Mouse (Mus musculus): ENCODE data around the gene Galnt6. TPM values are rescaled to one million over a fixed set of nuclear protein-coding genes. Genes with fewer than 3 reads are reported as not detected.

Galnt6 gene
- polyA plus RNA-seq, 1 experiment from 2014 or later: 1.3 TPM

- 48% methylated on average over 12 of the region's 12 CpGs for WGBS
- ATAC-seq (replicated peaks; ENCODE audit: low FRiP score, low read depth): no peak
- no peak for TF ChIP-seq CTCF (IDR thresholded peaks at IDR 0.05; ENCODE audit: low read depth)
- no peak overlapping the region for H3K9ac ChIP-seq (ENCODE audit: low read depth, low read length)
- no peaks in the 10 kb centered on the region for H3K36me3 ChIP-seq (ENCODE audit: insufficient read depth, low read length)
- peaks cover 5% of the 10 kb centered on the region for H3K4me1 ChIP-seq (replicated peaks; ENCODE audit: insufficient read depth, low read length)
- H3K4me3 ChIP-seq (replicated peaks; ENCODE audit: low read depth, low read length): no peak overlapping the region
- no peaks in the 10 kb centered on the region for H3K9me3 ChIP-seq (replicated peaks; ENCODE audit: low read length)
- no peak overlapping the region for H3K4me2 ChIP-seq (ENCODE audit: low read length)
- H3K27ac ChIP-seq: no peak overlapping the region
- no peaks in the 10 kb centered on the region for H3K27me3 ChIP-seq (ENCODE audit: insufficient read depth, low read length)
- DNase-seq (ENCODE audit: low spot score): no peak
These were observed 55.4 kb downstream of the Galnt6 start for GRCm38 (mm10) chr15:100673585-100674391.

DNA sequence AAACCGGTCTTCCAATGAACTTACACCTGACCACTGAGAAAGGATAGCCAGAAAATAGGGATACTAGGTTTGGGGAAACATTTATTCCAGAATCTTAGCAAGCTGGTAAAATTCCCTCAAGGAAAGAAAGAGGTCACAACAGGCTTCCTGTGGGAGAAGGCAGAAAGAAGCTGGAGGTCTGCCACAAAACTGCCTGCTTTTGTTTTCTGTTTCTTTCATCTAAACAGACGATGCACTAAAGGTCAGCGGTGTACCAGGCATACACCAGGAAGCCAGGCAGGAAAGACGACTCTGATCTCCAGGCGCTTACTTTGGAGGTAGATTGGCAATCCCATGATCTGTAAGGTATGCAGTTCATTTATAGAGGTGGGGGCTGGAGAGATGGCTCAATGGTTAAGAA is 58.3 kb downstream of the Galnt6 start:
- H3K9ac ChIP-seq (ENCODE audit: low read depth, low read length): no peak overlapping the region
- H3K36me3 ChIP-seq (ENCODE audit: insufficient read depth, low read length): no peaks in the 10 kb centered on the region
- no peaks in the 10 kb centered on the region; the same call in none of the 2 replicates for H3K4me1 ChIP-seq (replicated peaks; ENCODE audit: insufficient read depth, low read length)
- 64% methylated on average over 5 of the region's 5 CpGs for WGBS
- H3K4me3 ChIP-seq (replicated peaks; ENCODE audit: low read depth, low read length): no peak overlapping the region
- TF ChIP-seq CTCF (IDR thresholded peaks at IDR 0.05; ENCODE audit: low read depth): no peak
- no peak overlapping the region for H3K4me2 ChIP-seq (ENCODE audit: low read length)
- no peak for DNase-seq (ENCODE audit: low spot score)
- ATAC-seq (replicated peaks; ENCODE audit: low FRiP score, low read depth): no peak
- H3K27ac ChIP-seq: no peak overlapping the region
- no peaks in the 10 kb centered on the region for H3K9me3 ChIP-seq (replicated peaks; ENCODE audit: low read length)
- no peaks in the 10 kb centered on the region for H3K27me3 ChIP-seq (ENCODE audit: insufficient read depth, low read length)

GRCm38 (mm10) chr15:100670004-100670403 is 59.2 kb downstream of the Galnt6 start:
- no peak for TF ChIP-seq CTCF (IDR thresholded peaks at IDR 0.05; ENCODE audit: low read depth)
- no peak for DNase-seq (ENCODE audit: low spot score)
- no peak for ATAC-seq (replicated peaks; ENCODE audit: low FRiP score, low read depth)
- Histone ChIP-seq H3K27ac (no peak overlapping the region), H3K27me3 (ENCODE audit: insufficient read depth, low read length) (no peaks in the 10 kb centered on the region), H3K9ac (ENCODE audit: low read depth, low read length) (no peak overlapping the region), H3K9me3 (replicated peaks; ENCODE audit: low read length) (no peaks in the 10 kb centered on the region), H3K36me3 (ENCODE audit: insufficient read depth, low read length) (no peaks in the 10 kb centered on the region), H3K4me2 (ENCODE audit: low read length) (no peak overlapping the region), H3K4me1 (replicated peaks; ENCODE audit: insufficient read depth, low read length) (no peaks in the 10 kb centered on the region; the same call in 1 of the 2 replicates), H3K4me3 (replicated peaks; ENCODE audit: low read depth, low read length) (no peak overlapping the region)
- WGBS: 86% methylated on average over 8 of the region's 8 CpGs

GRCm38 (mm10) chr15:100669337-100669736 is 59.8 kb downstream of the Galnt6 start, which contains the start of gene Bin2:
Gene Bin2 (minus strand): TSS chr15:100669553.
- H3K4me3 ChIP-seq (replicated peaks; ENCODE audit: low read depth, low read length): no peak within 1 kb of the TSS
- H3K9ac ChIP-seq (ENCODE audit: low read depth, low read length): no peak within 1 kb of the TSS
- H3K36me3 ChIP-seq (ENCODE audit: insufficient read depth, low read length): no peaks in the 10 kb centered on the region
- no peak within 1 kb of the TSS for H3K4me2 ChIP-seq (ENCODE audit: low read length)
- H3K4me1 ChIP-seq (replicated peaks; ENCODE audit: insufficient read depth, low read length): no peaks in the 10 kb centered on the region
- no peak for DNase-seq (ENCODE audit: low spot score)
- TF ChIP-seq CTCF (IDR thresholded peaks at IDR 0.05; ENCODE audit: low read depth): no peak
- 93% methylated on average over 20 of the region's 20 CpGs for WGBS
- H3K27me3 ChIP-seq (ENCODE audit: insufficient read depth, low read length): no peaks in the 10 kb centered on the region
- no peaks in the 10 kb centered on the region for H3K9me3 ChIP-seq (replicated peaks; ENCODE audit: low read length)
- no peak within 1 kb of the TSS for H3K27ac ChIP-seq
- ATAC-seq (replicated peaks; ENCODE audit: low FRiP score, low read depth): no peak

- Histone ChIP-seq H3K27ac (no peak overlapping the region), H3K9me3 (replicated peaks; ENCODE audit: low read length) (no peaks in the 10 kb centered on the region), H3K4me3 (replicated peaks; ENCODE audit: low read depth, low read length) (no peak overlapping the region), H3K4me2 (ENCODE audit: low read length) (no peak overlapping the region), H3K9ac (ENCODE audit: low read depth, low read length) (no peak overlapping the region), H3K36me3 (ENCODE audit: insufficient read depth, low read length) (no peaks in the 10 kb centered on the region), H3K27me3 (ENCODE audit: insufficient read depth, low read length) (no peaks in the 10 kb centered on the region), H3K4me1 (replicated peaks; ENCODE audit: insufficient read depth, low read length) (no peaks in the 10 kb centered on the region)
- no peak for DNase-seq (ENCODE audit: low spot score)
- no peak for TF ChIP-seq CTCF (IDR thresholded peaks at IDR 0.05; ENCODE audit: low read depth)
- no peak for ATAC-seq (replicated peaks; ENCODE audit: low FRiP score, low read depth)
- WGBS: 73% methylated on average over 5 of the region's 5 CpGs
These were observed 61.2 kb downstream of the Galnt6 start for GRCm38 (mm10) chr15:100667871-100668545.

DNA sequence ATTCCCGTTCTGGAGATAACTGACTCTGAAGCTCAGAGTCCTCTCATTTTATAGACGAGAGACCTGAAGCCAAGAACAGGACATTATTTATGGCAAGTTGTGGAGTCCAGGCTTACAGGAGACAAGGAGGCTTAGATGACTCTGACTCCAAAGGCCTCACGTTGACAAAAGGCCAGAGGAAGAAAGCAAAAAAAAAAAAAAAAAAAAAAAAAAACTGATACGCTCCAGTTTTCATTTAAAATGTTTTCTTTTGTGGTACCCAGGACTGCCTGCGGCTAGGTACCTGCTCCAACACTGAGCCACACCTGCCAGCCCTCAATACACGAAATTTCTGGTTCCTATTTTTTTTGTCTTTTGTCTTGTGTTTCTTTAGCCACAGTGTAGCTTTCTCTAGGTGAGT is 61.8 kb downstream of the Galnt6 start:
- Histone ChIP-seq H3K9me3 (replicated peaks; ENCODE audit: low read length) (no peaks in the 10 kb centered on the region), H3K4me3 (replicated peaks; ENCODE audit: low read depth, low read length) (no peak overlapping the region), H3K27ac (no peak overlapping the region), H3K4me2 (ENCODE audit: low read length) (no peak overlapping the region), H3K27me3 (ENCODE audit: insufficient read depth, low read length) (no peaks in the 10 kb centered on the region), H3K4me1 (replicated peaks; ENCODE audit: insufficient read depth, low read length) (no peaks in the 10 kb centered on the region), H3K36me3 (ENCODE audit: insufficient read depth, low read length) (no peaks in the 10 kb centered on the region), H3K9ac (ENCODE audit: low read depth, low read length) (no peak overlapping the region)
- ATAC-seq (replicated peaks; ENCODE audit: low FRiP score, low read depth): no peak
- DNase-seq (ENCODE audit: low spot score): no peak
- 45% methylated on average over 6 of the region's 6 CpGs for WGBS
- no peak for TF ChIP-seq CTCF (IDR thresholded peaks at IDR 0.05; ENCODE audit: low read depth)

All from kidney, postnatal 0 days (tissue).